Mouse (Mus musculus) cerebellum, adult 11-12 months (tissue): ENCODE data around the gene Leng8.

ENCODE experiments used
- DNase-seq: peaks from one replicate; pipeline ENCODE4 v3.0.0; 2022

Leng8 gene

DNA sequence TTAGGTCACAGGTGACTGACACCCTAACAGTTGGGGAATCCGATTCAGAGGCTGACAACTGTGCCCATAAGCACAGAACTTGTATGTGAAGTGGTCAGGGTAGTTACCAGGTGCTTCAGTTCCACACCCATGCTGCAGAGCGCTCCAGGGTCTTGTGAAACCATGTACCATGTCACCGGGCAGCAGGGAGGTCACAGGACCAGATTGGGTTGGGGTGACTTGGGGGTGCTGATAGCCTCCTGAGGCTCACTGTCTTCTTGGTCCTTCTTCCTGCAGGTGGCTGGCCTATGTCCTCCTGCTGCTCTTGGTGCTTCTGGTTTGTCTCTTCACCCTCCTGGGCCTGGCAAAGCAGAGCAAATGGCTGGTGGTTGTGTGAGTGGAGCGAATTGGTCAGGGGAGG, 8.9 kb upstream of the Leng8 start:
- no peak for DNase-seq

DNA sequence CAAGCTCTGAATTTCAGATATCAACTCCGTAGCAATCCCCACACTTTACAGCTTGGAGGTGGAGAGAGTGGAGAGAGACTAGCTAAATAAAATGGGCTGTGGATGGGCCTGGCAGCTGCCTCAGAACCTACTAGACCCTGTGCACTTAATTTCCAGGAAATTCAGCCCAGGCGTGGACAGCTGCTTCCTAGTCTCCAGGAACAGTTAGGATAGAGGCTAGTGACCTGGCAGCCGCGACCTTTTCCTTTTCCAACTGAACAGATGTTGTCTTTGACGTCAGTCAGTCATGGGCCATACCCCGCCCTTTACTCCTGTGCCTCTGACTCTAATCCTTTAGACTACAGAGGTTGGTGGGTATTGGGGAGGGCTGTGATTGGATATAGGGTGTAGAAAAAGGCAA, 8.0 kb upstream of the Leng8 start:
- DNase-seq = peak; percentile 21

DNA sequence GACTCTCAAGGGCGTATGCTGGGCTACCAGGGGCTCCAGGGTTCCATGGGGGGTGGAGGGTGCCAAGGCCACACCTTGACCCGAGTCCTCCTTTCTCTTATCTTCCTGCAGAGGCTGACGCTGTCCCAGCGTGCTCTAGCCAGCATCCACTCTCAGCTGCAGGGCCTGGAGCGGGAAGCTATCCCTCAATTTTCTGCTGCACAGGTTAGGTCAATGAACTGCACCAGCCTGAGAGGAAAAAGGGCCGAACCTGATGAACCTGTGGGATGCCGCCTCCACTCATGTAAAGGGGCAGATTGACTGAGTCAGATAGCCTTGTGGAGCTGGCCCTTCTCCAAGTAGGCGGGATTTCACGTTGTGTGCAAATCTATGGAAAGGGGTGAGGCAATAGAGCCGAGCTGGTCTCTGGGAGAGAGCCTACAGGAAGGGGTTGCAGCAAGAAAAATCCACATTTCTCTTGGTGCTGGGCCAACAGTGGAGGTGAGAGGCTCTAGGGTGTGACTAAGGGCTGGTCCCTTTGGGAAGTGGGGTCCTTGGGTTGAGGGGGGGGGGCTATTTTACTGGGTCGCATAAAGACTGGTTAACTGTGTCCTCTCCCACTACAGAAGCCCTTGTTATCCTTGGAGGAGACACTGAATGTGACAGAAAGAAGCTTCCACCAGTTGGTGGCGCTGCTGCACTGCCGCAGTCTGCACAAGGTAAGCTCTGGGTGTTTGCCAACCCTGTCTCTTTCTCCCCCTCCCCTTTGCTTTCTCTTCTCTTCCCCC, 6.0 kb upstream of the Leng8 start:
- peak; percentile 81 for DNase-seq

DNA sequence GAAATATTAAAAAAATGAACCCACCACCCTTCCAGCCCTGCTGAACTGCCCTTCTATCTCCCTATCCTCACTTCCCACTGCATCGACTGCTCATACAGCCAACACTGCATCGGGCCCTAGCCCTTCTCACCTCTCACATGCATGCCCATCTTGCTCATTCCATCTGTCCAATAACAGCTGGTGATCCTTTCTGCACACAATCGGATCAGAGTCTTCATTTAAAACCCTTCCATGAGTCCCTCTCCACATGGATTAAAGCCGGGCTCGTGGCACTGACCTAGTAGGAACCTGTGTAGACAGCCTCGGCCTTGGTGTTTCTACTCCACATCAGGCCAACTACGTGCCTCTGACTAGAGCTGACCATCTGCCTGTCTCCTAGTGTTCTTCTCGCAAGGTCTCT, 4.9 kb upstream of the Leng8 start:
- no peak for DNase-seq

DNA sequence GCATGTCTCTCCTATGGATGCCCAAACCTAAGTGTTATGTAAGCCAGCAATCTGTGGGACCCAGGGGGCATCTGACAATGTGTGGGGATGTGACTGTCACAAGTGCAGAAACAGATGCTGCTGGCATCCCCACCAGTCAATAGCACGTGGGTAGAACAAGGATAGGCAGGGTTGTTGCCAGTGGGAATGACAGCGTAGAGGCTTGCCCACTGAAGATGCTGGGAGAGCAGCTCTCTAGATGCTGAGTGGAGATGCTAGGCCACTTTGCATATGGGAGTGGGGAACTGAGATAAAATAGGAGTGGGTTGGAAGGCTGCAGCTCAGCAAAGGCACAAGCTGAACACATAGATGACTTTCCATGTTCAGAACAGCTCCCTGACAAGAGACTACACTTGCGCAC, 4.3 kb upstream of the Leng8 start:
- DNase-seq = no peak

DNA sequence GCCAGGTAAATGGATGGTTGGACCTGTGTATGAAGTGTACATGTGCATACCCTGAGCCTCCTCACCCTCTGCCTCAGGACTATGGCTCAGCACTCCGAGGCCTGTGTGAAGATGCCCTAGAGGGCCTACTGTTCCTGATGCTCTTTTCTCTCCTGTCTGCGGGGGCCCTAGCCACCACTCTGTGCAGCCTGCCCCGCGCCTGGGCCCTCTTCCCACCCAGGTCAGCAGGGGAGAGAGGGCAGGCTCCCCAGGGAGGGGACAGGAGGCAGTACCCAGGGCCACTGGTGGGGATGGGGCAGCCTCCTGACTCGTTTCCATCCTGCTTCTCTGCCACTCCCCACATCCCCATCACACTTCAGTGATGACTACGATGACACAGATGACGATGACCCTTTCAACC, 3.8 kb upstream of the Leng8 start:
- peak; percentile 50 for DNase-seq

DNA sequence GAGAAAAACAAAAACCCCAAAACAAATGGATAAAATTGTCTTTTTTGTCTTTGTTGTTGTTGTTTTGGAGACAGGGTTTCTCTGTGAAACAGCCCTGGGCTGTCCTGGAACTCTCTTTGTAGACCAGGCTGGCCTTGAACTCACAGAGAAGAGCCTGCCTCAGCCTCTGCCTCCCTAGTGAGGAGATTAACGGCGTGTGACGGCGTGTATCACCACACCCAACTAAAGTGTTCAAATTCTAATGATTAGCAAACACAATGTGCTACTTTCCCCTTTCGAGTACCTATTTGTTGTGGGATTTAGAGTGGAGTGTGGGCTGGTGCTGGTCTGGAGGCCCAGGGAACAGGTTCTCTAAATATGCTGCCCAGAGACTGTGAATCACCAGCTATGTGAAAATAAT, 1.9 kb upstream of the Leng8 start:
- DNase-seq = no peak

DNA sequence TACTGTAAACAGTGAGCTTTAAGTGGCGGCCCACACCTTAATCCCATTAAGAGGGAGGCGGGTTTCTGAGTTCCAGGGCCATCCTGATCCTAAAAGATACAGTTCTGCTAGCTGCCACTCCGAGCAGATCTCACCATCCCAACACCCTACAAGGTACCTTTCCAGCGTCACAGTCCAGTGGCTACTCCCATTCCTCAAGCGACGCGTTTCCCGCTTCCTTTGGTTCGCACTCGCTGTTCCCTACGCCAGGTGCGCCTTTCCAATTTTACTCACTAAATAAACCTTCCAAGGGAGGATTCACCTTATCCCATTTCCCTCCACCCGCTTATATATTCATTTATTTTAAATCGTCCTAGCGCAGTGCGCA, 452 bp upstream of the Leng8 start:
- no peak for DNase-seq

DNA sequence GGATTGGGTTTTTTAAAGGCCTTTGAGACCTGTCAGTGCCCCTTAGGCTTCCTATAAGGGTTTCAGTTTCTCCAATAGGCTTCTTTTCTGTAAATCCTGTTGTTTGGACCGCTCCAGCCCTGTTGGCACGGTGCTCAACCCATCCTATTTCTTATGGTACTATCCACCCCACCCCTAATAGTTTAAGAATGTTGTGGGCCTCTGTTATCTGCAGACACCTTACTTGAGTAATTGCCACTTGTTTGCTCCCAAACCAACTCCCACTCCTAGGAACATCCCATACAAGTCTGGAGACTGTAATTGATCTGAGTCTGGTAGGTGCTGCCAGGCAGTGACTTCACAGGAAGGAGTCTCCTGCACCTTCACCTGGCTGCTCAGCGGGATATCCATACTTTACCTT, 907 bp downstream of the Leng8 start:
- peak; percentile 62 for DNase-seq

DNA sequence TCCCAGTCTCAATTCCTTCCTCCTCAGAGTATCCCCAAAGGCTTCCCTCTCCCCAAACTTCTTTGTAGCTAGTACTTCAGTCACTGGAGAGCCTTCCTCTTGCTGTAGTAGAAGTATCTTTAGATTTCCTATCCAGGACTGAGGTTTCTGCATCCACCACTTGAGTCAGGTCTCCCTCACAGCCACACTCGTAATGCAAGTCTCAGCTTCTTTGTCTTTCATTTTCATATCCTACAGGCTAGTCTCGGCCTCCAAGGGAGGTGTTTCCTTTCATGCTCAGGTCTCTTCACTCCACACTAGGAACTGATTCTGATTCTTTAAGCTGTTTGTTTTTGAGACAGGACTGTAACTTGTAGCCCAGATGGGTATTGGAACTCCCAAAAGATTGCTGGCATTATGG, 1.3 kb downstream of the Leng8 start:
- DNase-seq = peak; percentile 12

DNA sequence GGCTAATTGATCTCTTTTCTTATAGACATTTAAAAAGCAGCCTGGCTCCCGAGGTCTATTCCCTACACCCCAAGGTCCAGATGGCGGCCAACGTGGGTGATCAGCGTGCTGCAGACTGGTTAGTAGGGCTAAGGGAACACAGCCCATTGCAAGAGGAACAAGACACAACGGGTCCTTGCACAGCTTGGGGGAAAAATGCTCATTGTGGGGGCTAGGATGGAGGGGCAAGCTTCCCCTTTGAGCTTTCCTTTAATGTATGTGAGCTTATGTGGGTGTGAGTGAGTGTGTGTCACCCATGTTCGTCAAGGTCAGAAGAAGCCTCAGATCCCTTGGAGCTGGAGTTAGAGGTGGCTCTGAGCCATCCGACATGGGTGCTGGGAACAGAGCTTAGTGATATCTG, 1.8 kb downstream of the Leng8 start:
- DNase-seq = peak; percentile 29

DNA sequence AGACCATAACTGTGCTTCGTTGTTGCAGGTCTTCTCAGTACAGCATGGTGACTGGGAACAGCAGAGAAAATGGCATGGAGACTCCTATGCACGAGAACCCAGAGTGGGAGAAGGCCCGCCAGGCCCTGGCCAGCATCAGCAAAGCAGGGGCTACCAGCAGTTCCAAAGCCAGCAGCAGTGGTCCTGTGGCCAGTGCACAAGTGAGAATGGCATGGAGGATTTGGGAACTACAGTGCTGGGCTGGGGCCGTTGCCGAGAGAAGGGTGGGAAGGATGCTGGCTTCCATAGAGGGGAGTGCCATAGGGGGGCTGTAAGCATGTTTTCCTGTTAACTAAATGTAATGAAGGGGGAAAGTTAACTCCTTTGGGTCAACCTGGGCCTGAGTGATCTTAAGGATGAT, 2.6 kb downstream of the Leng8 start:
- DNase-seq = peak; percentile 20

DNA sequence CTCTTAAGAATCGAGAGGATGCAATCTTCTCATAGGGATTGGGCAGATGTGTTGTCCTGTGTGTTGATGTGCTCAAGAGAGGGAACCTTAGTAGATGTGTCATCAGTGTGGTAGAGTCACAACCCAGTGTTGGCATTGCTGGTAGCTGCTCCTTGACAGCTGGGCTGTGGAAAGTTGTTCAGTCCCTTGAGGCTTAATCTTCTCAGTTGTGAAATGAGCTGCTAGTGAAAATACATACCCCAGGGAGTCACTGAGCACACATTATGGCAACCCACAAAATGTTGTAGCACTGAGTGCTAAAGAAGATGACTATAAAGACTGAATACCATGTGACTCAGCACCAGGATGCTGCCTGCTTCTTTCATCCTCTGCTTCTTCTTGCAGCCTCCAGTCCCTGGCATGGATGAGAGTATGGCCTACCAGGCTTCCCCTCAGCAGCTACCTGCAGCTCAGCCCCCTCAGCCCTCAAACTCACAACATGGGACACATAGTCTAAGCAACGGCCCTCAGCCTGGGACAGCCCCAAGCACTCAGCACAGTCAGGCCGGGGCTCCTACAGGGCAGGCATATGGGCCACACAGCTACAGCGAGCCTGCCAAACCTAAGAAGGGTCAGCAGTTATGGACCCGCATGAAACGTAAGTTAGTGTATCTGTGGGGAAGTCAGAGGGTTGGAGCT, 4.9 kb downstream of the Leng8 start:
- peak; percentile 26 for DNase-seq

DNA sequence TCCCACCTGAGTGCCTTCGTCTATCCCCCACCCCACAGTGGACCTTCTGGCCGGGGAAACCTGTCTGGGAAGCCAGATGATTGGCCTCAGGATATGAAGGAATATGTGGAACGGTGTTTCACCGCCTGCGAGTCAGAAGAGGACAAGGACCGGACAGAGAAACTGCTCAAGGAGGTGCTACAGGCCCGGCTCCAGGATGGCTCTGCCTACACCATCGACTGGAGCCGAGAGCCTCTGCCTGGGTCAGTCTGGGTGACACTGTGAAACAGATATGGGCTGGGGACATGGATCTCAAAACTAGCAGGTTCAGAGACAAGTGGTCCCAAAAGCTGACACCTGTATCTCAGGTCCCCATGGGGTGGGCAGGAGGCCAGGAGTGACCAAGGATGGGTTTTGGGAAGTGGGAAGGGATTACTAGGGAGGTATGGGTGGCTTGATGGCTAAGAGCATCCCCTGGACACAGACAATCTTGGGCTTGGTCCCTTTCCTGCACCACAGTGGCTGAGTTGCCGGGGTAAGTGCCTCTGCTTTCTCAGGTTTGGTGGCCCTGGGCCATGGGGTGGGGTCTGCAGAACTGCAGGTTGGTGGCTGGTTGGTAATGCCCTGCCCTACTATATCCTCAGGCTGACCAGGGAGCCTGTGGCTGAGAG, 6.1 kb downstream of the Leng8 start:
- DNase-seq = peak; percentile 41

DNA sequence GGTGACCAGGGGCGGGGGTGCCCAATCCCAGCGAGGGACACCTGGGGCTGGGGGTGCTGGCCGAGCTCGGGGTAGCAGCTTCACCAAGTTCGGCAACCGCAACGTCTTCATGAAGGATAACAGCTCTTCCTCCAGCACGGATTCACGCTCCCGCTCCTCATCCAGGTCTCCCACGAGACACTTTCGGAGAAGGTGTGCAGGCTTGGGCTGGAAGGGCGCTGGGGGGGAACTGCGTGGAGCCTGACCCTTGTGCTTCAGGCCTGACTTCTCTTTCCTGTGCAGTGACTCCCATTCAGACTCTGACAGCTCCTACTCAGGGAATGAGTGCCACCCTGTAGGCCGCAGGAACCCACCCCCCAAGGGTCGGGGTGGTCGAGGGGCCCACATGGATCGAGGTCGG, 6.7 kb downstream of the Leng8 start:
- DNase-seq = peak; percentile 33

DNA sequence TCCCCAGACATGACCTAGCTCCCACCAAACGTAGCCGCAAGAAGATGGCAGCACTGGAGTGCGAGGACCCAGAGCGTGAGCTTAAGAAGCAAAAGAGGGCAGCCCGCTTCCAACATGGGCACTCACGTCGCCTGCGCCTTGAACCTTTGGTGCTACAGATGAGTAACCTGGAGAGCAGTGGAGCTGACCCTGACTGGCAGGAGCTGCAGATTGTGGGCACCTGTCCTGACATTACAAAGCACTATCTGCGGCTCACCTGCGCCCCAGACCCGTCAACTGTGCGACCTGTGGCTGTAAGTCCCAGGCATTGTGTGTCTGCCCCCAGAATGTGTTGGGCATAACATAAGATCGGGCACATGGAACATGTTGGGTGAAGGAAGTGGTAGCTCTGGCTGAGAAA, 7.2 kb downstream of the Leng8 start:
- peak; percentile 24 for DNase-seq

DNA sequence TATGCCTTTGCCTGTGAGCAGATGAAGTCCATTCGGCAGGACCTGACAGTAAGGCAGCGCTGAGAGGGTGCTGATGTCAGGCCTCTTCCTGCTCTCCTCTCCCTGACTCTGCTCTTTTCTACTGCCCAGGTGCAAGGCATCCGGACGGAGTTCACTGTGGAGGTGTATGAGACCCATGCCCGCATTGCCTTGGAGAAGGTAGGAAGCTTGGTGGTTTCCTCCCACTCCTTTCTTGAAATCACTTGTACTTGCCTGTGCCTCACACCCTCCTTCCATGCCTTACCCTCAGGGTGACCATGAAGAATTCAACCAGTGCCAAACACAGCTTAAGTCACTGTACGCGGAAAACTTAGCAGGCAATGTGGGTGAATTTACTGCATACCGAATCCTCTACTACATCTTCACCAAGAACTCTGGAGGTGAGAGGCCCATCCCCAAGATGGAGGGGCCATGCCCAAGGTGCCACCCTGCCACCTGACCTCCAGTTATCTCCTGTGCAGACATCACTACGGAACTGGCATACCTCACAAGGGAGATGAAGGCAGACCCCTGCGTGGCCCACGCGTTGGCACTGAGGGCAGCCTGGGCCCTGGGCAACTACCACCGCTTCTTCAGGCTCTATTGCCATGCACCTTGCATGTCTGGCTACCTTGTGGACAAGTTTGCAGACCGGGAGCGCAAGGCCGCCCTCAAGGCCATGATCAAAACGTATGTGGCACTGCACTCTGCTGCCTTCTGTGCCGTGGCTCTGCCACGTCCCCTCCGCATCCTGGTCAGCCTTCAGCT, 8.1 kb downstream of the Leng8 start:
- DNase-seq = peak; percentile 46

DNA sequence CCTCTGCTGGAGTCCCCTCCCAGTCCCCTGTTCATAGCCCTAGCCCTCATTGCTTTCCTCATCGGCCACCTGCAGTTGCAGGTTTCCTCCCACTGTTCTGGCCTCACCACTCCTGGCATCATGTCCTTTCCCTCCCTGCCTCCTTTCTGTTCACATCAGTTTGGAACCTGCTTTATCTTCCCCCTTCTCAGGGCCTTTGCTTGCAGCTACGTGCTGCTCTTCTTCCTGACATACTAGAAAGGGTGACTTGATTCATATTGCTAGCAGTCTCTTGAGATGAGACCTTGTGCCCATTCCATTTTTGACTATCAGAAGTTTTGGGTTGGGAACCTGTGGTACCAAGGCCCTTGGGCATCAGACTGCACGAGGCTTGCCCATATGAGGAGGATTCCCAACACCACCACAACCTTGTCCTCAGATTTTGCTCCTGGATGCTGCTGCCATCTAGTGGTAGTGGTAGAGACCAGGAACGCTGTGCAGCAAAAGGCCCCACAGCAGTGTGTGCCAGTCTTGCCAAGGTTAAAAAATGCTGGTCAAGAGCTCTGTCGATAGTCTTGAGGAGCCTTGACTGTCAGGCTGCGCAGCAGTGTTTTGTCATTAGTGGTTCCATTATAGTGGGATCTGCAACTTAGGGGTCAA, 8.8 kb downstream of the Leng8 start:
- DNase-seq = peak; percentile 64

DNA sequence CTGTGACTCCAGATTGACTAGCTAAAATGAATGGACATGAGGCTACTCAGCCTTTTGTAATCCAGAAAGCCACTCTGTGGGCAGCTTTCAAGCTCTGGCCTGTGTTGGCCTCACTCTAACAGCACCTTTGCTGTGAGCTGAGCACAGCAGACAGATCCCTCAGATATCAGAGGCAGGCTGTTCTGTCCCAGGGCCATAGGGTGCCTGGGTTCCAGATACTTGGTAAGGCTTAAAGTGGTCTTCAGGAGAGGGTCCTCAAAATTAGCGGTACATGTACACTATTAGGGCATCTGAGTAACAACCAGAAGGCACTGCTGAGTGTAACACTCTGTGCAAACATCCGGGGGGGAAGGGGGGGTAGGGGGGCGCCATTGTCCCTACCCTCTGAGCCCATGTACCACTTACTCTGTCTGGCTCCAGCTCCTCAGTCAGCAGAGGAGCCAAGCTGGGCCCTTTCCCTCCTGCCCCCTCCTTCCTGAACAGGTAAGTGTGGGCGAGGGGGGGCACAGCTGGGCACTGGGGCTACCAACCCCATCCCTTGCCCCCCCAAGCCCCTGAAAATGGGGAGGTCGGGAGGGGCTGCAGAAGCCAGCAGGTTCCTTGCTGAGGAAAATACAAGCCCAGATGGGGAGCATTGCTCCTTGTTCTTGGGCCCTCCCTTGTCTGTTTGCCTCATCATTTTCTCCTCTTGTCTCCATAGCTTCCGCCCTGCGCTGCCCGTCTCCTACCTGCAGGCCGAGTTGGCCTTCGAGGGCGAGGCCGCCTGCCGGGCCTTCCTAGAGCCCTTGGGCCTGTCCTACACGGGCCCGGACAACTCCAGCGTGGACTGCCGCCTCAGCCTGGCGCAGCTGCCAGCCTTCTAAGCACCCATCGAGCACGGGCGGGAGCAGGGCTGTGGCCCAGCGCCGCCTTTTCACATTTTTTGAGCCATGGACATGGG, 9.7 kb downstream of the Leng8 start:
- peak; percentile 58 for DNase-seq

DNA sequence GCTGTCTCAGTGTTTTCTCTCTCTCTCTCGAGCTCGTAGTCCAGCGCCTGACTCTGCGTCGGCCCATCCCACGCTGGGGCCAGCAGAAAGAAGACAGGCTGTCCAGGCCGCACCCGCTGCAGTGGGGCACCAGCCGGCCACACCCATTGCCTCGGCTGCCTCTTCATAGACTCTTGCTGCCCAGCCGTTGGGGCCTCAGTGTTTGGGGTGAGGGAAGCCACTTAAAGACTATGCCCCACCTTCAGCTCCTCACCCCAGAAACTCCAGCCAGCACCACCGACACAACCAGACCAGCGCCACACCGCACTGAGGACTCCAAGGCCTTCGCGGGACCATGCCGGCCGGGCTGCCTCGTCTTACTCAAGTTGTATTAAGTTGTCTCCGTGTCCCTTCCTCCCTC, 10.5 kb downstream of the Leng8 start:
- peak; percentile 57 for DNase-seq

DNA sequence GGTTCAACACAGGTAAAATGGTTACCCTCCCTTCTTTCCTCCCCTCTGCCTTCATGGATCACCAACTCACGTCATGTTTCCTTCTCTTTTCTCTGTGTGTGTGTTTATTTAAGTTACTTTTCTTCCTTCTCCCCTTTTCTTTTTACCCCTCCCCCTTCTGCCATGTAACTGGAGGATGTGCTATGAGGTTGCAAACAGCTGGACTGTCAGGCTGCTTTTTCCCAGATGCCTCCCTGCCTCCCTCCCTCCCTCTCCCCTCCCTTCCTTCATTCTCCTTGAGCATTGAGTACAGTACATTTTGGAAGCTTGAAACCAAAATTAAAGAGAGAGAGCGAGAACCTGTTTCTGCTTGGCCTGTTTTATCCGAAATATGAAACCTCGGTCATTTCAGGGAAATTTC, 11.0 kb downstream of the Leng8 start:
- no peak for DNase-seq
